Mouse (Mus musculus): ENCODE results near the gene Reep3.

Gene Reep3

DNA sequence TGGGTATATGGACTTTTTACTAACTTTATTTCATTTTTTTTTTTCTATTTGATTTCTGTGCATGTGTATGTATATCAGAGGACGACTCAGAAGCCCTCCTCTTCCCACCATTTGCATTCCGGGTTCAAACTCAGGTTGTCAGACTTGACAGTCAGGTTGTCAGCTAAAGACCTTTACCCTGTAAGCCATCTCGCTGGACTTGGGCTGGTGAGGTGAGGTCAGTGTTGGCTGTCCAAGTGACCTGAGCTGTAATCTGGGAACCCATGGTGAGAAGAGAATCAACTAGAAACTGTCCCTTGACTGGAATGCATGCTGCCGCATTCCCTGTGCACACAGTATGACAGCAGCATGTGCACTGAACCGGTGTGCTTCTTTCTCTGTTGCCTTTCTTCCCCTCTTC lies 12.9 kb upstream of the Reep3 start:
- no peak for DNase-seq (ENCODE audit: low read depth)

DNA sequence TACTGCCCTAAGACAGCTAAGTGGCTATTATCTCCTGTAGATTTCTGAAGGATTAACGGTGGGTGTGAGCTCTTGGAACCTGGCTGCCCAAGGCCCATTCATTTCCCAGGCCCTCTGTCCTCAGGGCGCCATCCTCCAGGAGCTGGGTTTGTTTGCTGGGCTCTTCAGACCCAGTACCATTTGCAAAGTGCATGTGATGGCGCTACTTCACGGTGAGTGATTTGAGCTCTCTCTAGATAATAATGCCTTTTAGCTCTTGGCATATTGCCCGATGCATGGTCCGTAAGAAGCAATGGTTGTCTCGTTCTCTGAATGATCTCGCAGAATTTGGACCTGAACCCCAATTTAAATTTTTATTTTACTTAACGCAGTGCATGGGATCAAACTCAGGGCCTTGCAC lies 11.4 kb upstream of the Reep3 start:
- DNase-seq (ENCODE audit: low read depth) = no peak

DNA sequence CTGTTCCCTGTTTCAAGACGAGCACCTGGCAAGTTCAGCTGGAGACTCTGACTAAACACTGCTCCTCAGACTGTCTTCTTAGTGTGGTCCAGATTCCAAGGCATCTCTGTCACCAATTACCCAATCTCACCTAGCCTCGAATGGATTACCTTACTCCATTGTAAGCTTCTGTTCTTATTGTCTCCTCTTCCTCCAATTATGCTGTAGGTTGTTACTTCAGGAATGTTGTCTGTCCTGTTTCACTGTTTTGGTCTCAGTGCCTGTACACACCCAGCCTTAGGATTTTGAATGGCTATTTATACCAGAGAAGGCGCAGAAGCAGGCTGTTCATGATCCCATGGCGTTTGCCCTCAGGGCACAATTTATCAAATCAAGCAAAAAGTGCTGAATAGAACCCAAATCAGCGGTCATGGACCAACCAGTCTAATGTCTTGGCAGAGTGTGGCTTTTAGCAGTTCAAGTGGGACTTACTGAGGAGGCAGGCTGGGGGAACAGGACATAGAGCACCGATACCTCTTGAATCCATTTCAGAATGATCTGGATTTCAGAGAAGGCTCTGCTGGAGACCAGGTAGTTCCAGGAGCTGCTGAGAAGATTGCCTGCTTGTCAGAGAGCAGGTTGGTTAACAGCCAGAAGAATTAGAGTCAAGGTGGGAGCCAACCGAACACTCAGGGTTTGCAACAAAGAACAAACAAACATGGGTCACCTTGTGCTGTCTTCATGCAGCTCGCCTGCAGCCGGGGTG lies 10.4 kb upstream of the Reep3 start:
- DNase-seq (ENCODE audit: low read depth) = no peak

DNA sequence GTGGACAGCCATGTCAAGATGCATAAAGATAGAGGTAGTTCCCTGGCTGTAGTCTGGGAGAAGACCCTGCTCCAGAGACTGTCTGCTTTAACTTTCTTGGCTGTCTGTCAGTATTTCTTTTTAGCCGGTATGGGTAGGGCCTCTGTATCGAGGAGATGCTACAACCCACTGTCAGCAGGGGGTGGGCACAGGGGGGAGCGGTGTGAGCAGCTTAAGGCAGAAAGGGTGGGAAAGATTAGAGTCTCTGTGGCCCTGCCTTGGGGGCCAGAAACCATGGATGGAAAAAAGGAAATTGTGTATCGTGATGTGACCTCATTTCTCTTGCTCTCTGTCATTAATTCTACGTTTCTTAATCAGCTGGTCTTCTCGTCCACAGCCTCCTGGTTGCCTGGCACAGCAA lies 9.7 kb upstream of the Reep3 start:
- no peak for DNase-seq (ENCODE audit: low read depth)

DNA sequence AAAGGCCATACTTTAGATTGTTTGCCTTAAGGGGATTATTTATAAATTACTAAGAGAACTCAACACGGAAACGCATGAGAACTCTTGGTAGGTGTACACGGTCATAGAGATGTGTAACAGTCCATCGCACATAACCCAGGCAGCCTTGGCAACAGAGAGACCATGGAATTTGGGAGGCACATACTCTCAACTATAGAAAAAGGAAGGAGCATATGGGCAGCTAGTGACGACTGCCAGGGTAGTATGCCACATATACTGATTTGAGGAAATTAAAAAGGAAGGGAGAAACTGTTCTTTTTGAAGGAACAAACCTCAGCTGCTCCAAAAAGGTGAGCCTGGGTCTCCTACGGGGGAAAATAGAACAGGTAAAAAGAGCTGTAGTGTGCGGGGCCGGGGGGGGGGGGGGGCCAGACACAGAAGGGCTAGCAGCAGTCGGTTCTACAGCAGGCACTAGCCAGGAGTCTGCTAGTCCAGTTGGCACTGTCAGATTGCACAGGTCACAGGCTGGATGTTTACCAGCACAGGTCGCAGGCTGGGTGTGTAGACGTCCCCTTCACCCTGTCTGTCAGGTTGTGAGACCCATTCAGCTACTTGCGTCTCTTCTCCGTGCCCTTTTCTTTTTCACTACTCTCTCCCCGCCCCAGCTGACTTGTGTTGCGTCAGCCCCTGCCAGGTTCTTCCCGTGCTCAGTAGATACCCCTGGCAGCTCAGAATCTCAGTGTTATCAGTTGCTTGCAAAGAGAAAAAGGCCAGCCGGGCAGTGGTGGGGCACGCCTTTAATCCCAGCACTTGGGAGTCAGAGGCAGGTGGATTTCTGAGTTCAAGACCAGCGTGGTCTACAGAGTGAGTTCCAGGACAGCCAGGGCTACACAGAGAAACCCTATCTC lies 8.8 kb upstream of the Reep3 start:
- no peak for DNase-seq (ENCODE audit: low read depth)

DNA sequence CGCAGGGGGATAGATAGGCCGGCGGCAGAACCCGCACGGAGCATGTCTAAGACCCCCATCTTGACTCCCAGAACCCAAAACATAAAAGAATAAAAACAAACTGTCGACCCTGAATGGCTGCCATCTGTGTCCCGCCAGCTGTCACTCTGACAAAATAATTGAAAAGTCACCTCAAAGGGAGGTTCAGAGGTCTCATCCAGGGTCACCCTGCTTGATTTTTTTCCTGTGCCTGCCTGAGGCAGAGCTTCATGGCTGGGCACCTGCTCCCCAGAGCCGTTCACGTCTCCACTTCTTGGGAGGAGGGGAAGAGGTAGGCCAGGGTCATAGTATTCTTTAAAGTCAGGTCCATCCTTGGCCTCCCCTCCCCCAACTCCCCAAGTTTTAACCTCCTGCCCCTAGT lies 7.8 kb upstream of the Reep3 start:
- DNase-seq (ENCODE audit: low read depth) = no peak

- DNase-seq (ENCODE audit: low read depth) = no peak
These were observed 4.1 kb upstream of the Reep3 start for GRCm38 (mm10) chr10:67100831-67101251.

DNA sequence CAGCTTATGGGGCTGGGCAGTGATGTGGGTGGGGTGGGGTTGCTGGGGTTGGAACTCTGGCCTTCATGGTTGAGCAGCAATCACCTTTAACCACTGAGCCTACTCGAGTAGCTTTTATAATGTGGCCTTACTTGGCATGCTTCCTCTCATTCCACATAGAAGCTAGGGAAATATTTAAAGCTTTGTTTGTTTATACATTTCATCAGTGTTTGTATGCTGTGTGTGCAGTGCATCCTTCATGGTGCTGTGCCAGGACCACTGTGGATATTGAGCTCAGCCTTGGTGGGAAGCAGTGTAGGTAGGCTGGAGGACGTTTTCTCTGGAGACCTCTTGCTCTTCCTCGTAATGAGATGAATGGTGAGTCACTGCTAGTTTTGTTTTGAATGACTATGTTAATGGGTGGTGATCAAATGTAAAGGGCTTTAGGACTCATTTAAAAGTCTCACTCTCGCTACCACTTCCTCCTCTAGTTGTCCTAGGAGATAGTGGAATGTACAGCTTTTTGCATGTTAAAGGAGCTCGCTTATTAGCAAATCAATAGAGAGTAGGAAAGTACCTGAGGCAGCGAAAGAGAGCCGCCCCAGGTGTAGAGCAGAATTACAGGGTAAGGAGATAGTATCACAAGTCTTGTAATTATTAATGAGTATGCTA lies 3.4 kb upstream of the Reep3 start:
- no peak for DNase-seq (ENCODE audit: low read depth)

DNA sequence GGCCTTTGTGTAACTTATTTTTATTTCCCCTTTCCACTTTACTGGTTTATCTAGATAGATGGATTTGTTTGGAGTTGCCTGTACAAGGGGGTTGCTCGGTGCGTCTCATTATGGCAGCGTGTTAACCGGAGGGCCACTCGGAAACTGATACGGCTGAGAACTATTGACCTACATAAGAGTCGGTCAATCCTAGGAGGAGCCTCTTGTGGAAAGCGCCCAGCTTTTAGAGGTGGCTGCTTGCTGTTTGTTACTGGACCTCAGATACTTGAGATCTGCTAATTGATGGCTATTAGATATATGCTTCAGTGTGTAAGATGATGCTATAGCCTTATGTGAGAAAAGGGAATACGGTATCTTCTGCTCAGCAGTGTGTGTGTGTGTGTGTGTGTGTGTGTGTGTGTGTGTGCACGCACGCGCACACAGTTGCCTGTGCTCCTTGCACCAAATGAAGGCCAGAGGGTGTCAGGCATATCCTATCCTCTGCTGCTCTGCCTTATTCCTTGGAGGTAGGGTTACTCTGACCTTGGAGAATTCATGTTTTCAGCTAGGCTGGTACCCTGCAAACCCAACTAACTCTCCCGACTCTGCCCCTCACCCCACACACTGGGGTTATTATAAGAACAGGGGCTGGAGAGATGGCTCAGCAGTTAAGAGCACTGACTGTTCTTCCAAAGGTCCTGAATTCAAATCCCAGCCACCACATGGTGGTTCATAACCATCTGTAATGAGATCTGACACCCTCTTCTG lies 2.6 kb upstream of the Reep3 start:
- no peak for DNase-seq (ENCODE audit: low read depth)

GRCm38 (mm10) chr10:67098408-67099050 lies 1.8 kb upstream of the Reep3 start:
- DNase-seq (ENCODE audit: low read depth) = peak; percentile 60

GRCm38 (mm10) chr10:67097437-67098150 lies 849 bp upstream of the Reep3 start:
- peak; percentile 69 for DNase-seq (ENCODE audit: low read depth)

DNA sequence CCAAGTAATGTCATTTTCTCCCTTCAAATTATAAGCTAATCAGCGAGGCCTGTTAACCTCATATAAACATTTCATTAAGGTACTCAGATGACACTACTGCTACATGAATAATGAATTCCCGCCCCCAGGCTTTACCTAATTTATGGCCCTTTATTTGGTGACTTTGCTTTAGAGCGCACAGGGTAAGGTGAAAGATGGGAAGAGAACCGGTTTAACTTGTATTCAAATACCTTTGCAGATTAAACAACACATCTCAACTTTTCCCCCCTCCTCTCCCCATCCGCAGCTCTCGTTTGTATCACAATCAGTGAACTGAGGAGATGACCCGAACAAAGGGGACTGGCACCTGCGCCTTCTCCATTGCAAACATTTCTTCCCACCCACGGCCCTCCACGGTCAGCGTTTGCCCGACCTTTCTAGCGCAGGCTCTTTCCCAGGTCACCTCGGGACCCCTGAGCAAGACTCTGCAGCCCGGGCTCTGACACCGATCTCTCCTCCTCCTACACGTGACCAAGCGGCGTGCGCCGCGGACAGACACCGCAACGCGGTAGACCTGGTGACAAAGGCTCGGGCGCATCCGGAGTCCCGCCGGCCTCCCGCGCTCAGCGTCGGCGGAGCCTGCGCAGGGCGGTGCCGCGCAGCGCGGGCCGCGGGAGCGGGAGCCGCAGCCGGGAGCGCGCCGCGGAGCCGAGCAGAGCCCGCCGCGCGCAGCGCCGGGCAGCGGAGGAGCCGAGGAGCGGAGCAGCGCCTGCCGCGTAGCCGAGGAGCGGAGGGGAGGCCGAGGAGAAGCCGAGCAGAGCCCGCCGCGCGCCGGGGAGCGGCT lies 736 bp downstream of the Reep3 start, which contains the start of gene Jmjd1c:
Gene Jmjd1c, plus strand, starts transcription at position 328 of the 823 bp plus-strand sequence.
- DNase-seq (ENCODE audit: low read depth) = peak; percentile 78

- no peak for DNase-seq (ENCODE audit: low read depth)
These were observed 1.8 kb downstream of the Reep3 start for GRCm38 (mm10) chr10:67094922-67095321.

- no peak for DNase-seq (ENCODE audit: low read depth)
These were observed 6.1 kb downstream of the Reep3 start for GRCm38 (mm10) chr10:67090611-67091010.

DNA sequence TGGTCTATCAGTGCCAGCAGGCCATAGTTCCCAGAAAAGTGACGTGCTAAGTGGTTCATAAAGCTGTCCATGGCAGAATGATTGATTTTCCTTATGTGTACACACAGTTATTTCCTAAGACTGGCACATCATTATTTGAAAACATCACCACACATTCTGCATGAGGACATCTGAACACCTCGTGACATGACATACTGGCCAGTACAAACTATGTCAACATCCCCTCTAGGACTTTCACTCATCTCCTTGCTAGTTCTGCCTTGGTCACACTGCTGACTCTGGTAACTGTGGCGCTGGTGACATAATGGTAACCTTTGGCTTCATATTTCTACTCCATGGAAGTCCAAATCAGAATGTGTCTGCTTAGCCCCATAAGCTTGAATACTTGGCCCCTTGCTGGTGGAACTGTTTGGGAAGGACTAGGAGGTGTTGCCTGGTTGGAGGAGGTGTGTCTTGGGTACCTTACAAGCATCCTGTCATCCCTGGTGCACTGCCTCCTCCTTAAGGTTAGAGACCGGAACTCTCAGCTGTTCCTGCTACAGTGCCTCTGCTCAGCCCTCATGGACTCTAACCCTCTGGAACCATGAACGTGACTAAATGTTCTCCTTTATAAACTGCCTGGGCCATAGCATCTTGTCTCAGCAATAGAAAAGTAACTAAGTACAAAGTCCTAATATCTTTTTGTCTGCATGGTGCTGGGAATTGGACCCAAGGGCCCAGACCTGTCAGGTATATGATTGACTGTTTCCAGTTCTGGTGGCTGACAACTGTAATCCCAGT lies 9.1 kb downstream of the Reep3 start:
- DNase-seq (ENCODE audit: low read depth) = no peak

DNA sequence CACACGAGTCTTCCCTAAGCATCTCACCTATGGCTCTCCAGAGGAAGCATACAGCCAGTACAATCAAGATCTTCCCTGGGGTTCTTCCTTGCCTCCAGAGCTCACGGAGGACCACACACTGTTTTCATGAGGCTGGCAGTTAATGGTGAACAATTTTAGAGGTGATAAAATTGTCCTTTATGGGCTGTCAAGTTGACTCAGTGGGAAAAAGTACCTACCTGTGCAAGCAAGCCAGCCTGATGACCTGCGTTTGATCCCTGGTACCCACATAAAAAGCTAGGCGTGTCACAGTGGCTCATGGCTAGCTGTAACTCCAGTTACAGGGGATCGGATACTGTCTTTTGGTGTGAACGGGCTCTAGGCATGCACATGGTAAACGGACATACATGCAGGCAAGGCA lies 10.8 kb downstream of the Reep3 start:
- DNase-seq (ENCODE audit: low read depth) = no peak

DNA sequence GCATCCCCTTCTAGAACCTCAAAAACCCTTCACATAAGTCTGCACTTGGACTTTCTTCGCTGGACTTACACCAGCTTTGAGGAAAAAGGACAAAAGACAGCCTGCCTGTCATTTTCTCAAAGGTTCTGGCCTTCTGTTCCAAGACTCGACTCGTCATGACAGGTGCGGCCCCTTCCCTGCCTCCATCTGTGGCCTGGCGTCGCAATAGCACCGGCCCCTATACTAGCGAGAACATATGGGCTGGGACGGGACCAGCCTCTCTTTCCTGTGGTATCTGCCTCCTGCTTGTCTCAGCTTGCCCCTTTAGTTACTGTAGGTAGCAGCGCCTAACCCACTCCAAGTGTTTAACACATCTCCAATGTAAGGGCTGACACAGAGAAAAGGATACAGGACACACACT lies 11.6 kb downstream of the Reep3 start:
- DNase-seq (ENCODE audit: low read depth) = no peak

- no peak for DNase-seq (ENCODE audit: low read depth)
These were observed 13.1 kb downstream of the Reep3 start for GRCm38 (mm10) chr10:67083446-67084166.

Measured in naive thymus-derived CD4-positive, alpha-beta T cell, adult 2 months (primary cell).